Mouse (Mus musculus) lung, adult 2 months (tissue): ENCODE measurements around the gene Plin3. TPM values are rescaled to one million over a fixed set of nuclear protein-coding genes. Genes with fewer than 3 reads are reported as not detected.

Experiments
- DNase-seq: peaks from one replicate; pipeline ENCODE4 v3.0.0; 2022
- H3K4me1 ChIP-seq: fragments of 200-500 bp; 2 replicates; pipeline ENCODE4 v1.6.1; 2011; ENCODE audit warnings: low read length; ENCODE audit not compliant: control insufficient read depth, insufficient read depth
- H3K4me3 ChIP-seq: fragments of 200-500 bp; replicated peaks from 2 replicates; pipeline ENCODE3; 2011; ENCODE audit warnings: low read depth, mild to moderate bottlenecking, control low read depth, low read length; ENCODE audit errors: extremely low read depth
- CTCF ChIP-seq: fragments of 200-500 bp; IDR thresholded peaks from 2 replicates; pipeline ENCODE4 v1.5.1; 2011; ENCODE audit warnings: mild to moderate bottlenecking, low read length, control low read depth; ENCODE audit not compliant: insufficient read depth
- POLR2A ChIP-seq: fragments of 200-500 bp; IDR thresholded peaks from 2 replicates; pipeline ENCODE4 v1.6.1; 2011; ENCODE audit warnings: low read depth, mild to moderate bottlenecking, control low read depth, low read length, borderline replicate concordance; ENCODE audit errors: extremely low read depth
- WGBS: fragments of 180-500 bp; shearing (Covaris S2); methylation state at CpG from one replicate; pipeline ENCODE4 v1.1.7; 2018; 5-methylcytosine and 5-hydroxymethylcytosine counted together
- polyA plus RNA-seq: library from polyadenylated mRNA; depleted of rRNA; stranded (reverse); fragments of >200 nt; gene quantifications from 2 replicates; pipeline ENCODE4 v1.2.3, GENCODE M21; 2012; rRNA removed

Gene Plin3
- polyA plus RNA-seq: 39.4 and 39.6 TPM in 2 replicates

DNA sequence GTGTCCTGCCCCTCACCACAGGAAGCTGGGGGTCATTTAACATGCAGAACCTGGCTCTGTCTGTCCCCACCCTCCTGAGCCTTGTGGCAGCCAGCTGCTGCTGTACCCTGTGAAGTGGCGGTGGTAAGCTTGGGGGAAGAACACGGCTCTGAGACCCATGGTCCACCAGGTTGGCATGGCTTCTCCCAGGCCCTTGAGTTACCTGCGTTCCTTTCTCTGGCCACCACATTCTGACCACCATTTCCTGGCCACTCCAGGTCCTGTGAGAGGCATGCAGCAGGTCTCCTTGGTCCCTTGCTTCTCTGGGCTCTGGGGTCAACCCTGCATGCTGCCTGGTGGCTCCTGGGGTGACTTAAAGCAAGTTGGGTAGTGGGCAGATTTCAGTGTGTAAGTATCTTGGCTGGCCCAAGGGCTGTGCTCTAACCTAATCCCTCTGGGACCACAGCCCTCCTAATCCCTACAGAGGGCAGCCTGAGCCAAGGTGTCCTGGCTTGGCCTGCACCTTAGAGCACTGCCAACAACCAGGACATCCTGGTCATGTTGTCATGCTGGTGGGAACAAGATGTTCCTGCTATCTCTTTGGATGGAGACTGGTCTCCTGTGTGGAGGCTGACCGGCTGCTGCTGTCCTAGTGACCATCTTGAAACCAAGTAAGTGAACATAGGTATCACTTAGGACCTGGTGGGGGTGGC is at the start of gene Plin3:
Gene Plin3, minus strand, starts transcription at position 343 of the 692 bp plus-strand sequence.
- TF ChIP-seq CTCF (no peak), POLR2A (no peak)
- Histone ChIP-seq H3K4me3 (no peak within 1 kb of the TSS), H3K4me1 (peaks cover 4% of the 10 kb centered on the region)
- DNase-seq: no peak
- WGBS: 78% methylated on average over 4 of the region's 4 CpGs

- H3K4me3 ChIP-seq: no peak overlapping the region
- TF ChIP-seq CTCF (no peak), POLR2A (no peak)
- DNase-seq: no peak
- peaks cover 16% of the 10 kb centered on the region for H3K4me1 ChIP-seq
These were observed 48.0 kb upstream of the Plin3 start for GRCm38 (mm10) chr17:56340717-56341116.

DNA sequence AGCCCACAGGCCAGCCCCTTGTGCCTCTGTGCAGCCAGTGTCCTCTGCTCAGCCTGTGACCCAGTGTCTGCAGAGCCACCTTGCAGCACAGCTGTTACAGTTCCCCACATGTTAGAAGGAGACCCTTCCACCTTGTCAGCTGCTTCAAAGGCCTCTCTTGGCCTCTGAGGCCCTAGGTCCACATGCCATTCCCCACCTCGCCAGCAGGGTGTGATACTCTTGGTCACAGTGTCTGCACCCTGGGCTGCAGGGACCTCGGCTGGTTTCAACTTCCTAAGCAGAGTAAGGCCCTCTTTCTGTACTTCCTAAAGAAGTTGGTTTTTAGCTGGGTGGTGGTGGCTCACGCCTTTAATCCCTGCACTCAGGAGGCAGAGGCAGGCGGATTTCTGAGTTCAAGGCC is 46.2 kb upstream of the Plin3 start:
- DNase-seq: peak; percentile 36
- Histone ChIP-seq H3K4me1 (peaks cover 20% of the 10 kb centered on the region), H3K4me3 (no peak overlapping the region)
- 59% methylated on average over 4 of the region's 4 CpGs for WGBS
- no peak for TF ChIP-seq POLR2A
- TF ChIP-seq CTCF: peak; percentile 47

DNA sequence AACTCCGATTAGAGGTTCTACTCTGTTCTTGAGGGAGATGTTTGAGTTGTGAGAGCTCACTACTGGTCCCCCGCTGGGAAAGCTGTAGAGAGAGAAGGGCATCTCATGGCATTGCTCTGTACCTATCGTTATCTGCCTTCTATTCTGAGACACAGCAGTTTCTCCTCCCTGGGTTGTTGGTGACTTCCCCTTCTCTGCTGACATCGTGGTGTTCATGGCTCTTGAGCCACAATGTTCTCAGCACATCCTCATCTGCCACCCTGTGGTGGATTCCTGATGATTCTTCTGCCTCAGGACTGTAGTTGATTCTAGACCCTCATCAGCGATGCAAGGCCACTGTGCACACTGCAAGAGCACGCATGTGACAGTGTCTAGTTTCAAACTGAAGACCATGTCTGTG is 45.1 kb upstream of the Plin3 start:
- no peak for DNase-seq
- TF ChIP-seq CTCF (no peak), POLR2A (no peak)

GRCm38 (mm10) chr17:56337190-56337589 is 44.5 kb upstream of the Plin3 start:
- peak; percentile 68 for TF ChIP-seq CTCF
- TF ChIP-seq POLR2A: no peak
- no peak overlapping the region for H3K4me3 ChIP-seq
- DNase-seq: peak; percentile 47
- 11% methylated on average over 4 of the region's 4 CpGs for WGBS
- peaks cover 20% of the 10 kb centered on the region for H3K4me1 ChIP-seq

More for the DNA sequence above, 45.1 kb upstream of the Plin3 start:
- no peak overlapping the region for H3K4me3 ChIP-seq
- 76% methylated on average over 6 of the region's 6 CpGs for WGBS
- peaks cover 20% of the 10 kb centered on the region for H3K4me1 ChIP-seq

GRCm38 (mm10) chr17:56332987-56333386 is 40.3 kb upstream of the Plin3 start:
- no peak for TF ChIP-seq POLR2A
- TF ChIP-seq CTCF: 0 out of 2 replicates have a peak, but pooled peaks have one; percentile 2
- DNase-seq: no peak
- H3K4me1 ChIP-seq: peaks cover 9% of the 10 kb centered on the region
- no peak overlapping the region for H3K4me3 ChIP-seq
- 55% methylated on average over 8 of the region's 8 CpGs for WGBS

DNA sequence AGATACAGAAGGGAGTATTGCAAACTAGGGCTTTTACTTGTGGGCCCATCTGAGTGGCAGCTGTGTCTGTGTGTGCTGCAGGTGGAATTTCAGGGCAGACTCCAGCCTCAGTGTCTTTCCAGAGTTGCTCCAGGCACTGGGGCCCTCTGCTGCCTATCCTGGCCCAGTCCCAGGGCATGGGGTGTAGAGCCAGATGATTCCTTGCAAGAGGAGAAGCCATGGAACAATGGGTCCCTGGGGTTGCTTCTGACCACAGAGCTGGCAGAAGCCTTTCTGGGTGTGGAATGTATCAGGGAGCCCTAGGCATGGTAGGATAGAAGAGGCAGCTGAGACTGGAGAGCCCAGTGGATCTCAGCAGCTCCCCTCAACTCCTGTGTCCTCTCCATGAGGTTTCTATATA is 38.6 kb upstream of the Plin3 start:
- peaks cover 15% of the 10 kb centered on the region for H3K4me1 ChIP-seq
- TF ChIP-seq POLR2A (no peak), CTCF (no peak)
- no peak for DNase-seq
- no peak overlapping the region for H3K4me3 ChIP-seq

DNA sequence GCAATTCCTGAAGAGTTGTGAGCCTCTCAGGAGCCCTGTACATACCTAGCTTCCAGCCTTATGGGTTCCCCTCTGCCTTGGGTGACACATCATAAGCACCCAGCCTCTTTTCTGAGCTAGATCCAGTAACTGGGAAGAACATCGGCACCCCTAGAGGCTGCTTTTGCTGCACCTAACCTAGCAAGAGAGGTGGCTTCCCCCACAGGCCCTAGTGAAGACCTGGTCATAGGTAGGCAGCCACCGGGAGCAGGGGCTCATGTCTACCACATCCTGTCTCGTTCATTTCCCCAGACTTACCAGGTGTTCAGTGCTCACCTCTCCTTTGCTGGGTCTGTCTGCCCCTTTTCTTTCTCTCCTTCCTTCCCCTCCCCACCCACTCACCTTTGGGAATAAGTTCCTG is 37.7 kb upstream of the Plin3 start:
- TF ChIP-seq CTCF: no peak
- TF ChIP-seq POLR2A: no peak
- peaks cover 15% of the 10 kb centered on the region for H3K4me1 ChIP-seq
- WGBS: 55% methylated on average over 3 of the region's 3 CpGs
- no peak overlapping the region for H3K4me3 ChIP-seq
- no peak for DNase-seq

DNA sequence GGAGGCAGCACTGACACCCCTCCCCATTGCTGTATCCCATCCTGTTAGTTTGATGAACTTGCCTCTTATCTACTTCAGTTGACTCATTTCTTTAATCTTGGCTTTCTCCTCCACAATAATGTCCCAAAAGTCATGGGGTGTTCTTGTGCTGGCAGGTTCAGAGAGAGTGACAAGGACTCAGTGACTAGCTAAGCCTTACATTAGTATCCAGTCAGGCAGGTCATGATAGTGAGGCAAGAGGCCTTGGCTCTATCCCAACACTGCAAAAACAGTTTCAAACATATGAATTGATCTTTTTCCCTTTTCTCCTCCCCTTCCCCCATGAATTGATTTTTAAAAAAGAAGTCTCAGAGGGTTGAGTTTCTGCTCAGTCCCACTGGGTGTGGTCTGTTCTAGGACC is 36.6 kb upstream of the Plin3 start:
- no peak overlapping the region for H3K4me3 ChIP-seq
- DNase-seq: no peak
- TF ChIP-seq CTCF: no peak
- TF ChIP-seq POLR2A: no peak
- peaks cover 12% of the 10 kb centered on the region for H3K4me1 ChIP-seq
